Mouse (Mus musculus) gastrocnemius, postnatal 36 days (tissue): ENCODE results near the gene Pcbp1. TPM values are rescaled to one million over a fixed set of nuclear protein-coding genes. Genes with fewer than 3 reads are reported as not detected.
"Not testable (repeated sequence)": the region's sequence is repeated elsewhere in the genome, so short reads cannot be mapped to it uniquely, and the experiment has no call there.

Source experiments
- DNase-seq, 2 experiments: peaks; one replicate each; pipeline ENCODE4 v3.0.0; 2022
- intact Hi-C: fragments of 180-260 bp; cut with DNase I; formaldehyde crosslinking; loops from one replicate; pipeline ENCODE4 v1.15.1; 2025
- long read RNA-seq, 2 experiments: library from polyadenylated mRNA; stranded (forward); transcript quantifications; one replicate each; pipeline ENCODE4 v2.0.0; 2021
- total RNA-seq, 2 experiments: library from RNA; stranded (reverse); gene quantifications; 2 replicates each; pipeline ENCODE4 v1.2.3; 2021

Pcbp1 gene
- 100 to 1,000 TPM; 102 to 112 TPM for total RNA-seq
- long read RNA-seq, experiment 1, transcript Pcbp1-201 (1 exons, 1,830 nt): major isoform, 98 of 99 reads
- long read RNA-seq, experiment 1, partial matches to known transcripts: 0 of 99 reads
- long read RNA-seq, experiment 1, other reads (novel, unspliced or antisense): 1 of 99 reads
- long read RNA-seq, experiment 2, transcript Pcbp1-201 (1 exons, 1,830 nt): major isoform, 127 of 127 reads
- long read RNA-seq, experiment 2, partial matches to known transcripts: 0 of 127 reads
- long read RNA-seq, experiment 2, other reads (novel, unspliced or antisense): 0 of 127 reads

GRCm38 (mm10) chr6:86526032-86526960 is at the start of gene Pcbp1:
Gene Pcbp1, minus strand, starts transcription at chr6:86526321.
- intact Hi-C loops: loop anchor here (1.0 kb wide), 1 partner anchor 54 kb away; no protein-coding TSS in a partner anchor
- peak; percentile 95 to 97 for DNase-seq

DNA sequence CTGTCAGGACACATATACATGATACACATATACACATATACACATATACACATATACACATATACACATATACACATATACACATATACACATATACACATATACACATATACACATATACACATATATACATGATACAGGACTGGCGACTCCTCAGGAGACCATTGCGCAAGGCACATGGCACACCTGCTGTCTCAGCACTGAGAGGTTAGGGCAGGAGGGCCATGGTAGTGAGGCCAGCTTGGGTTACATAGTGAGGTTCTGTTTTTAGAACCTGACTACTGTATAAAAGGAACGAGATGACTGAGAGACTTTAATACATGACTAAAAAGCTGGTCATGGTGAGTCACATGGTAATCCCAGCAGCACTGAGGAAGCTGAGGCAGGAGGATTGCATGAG is 48.4 kb upstream of the Pcbp1 start:
- intact Hi-C loops: no loop called here
- DNase-seq: no peak

DNA sequence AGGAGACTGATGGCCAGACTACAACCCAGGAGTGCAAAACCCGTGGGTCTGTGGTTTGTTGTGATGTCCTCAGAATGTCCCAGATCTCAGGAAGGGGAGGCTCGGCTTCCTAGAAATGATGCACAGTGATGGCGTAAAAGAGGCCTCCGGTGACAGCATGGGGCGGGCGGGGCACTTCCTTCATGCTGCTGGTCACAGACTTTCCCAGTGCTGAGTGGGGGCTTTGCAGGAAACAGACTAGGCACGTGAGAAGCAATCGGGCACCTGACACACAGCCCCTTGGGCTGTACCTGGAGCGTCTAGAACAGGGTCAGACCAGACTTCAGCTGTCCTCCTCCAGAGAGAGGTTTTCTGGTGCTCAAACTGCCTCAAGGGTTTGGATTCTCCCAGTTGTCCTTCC is 44.7 kb upstream of the Pcbp1 start:
- intact Hi-C loops: no loop called here
- no peak for DNase-seq

DNA sequence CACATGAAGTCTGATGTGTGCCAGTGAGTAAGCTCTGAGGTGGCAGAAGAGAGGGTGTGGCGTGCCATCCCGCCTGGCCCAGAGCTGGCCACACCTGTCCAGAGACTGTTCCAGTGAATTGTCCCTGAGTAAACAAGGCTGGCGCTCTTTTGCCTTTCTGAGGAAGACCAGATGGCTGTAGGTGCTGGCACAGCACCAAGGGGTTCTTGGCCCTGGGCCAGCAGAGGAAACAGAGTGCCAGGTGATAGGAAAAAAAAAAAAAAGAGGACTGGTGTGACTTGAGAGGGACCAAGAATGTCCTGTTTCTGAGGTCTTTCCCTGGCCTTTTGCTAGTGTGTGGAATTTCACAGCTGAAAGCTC is 43.3 kb upstream of the Pcbp1 start:
- no peak for DNase-seq
- intact Hi-C loops: no loop called here

DNA sequence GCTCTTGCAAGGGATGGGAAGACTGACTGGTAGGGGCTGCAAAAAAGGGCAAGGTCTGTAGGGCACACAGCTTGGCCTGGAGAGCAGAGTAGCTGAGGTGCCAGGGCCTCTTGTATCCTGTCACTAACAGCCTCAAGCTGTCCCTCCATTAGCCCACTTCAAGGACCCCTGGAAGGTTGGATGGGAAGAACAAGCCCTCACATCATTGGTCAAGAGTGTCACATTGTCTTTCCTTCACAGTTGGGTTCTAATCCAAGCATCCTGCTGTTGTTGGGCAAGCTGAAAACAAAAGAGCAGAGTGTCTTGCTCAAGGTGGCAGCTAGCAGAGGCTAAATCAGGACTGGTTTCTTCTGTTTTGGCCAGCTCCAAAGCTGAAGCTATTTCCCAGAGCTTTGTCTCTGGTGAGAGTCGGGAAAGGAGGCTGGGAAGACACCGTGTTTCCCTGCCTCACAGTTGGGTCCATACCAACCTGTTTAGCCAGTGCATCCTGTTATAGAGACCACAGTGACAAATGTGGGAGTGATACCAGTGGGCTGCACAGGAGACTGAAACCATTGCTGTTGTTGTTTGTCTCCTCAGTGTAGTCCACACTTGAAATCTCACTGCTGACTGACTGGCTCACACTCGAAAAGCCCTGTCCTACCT is 42.8 kb upstream of the Pcbp1 start:
- intact Hi-C loops: no loop called here
- no peak for DNase-seq

GRCm38 (mm10) chr6:86565782-86566181 is 39.7 kb upstream of the Pcbp1 start:
- no peak for DNase-seq
- intact Hi-C loops: no loop called here

- intact Hi-C loops, DNase-seq: not testable (repeated sequence)
These were observed 31.1 kb upstream of the Pcbp1 start for GRCm38 (mm10) chr6:86557182-86557581.

DNA sequence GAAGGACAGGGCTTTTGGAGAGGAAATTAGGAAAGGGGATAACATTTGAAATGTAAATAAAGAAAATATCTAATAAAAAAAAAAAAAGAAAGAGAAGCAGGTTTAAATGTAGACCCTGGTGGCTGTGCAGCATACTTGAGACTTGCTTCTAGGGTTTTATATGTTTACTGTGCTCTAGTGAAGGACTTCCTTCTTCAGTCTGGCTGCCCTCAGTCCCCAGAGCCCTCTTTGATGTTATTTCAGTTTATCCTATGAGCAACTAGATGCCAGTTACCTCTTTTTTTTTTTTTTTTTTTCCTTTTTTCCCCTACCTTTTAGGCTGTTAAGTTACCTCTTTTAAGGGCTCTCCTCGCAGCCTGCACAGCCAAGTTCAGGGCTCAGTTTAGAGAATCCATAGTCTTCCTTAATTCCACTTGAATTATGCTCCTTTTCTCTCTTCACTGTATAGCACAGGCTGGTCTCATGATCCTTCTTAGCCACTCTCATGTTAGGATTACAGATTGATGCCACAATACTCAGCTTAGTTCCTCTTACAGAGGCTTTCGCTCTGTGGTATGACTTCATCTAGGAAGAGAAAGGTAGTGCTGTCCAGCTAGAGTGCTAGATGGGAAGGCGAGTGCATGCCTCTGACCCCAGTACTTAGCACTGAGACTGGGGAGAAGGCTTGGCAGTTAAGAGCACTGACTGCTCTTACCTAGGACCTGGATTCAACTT is 30.4 kb upstream of the Pcbp1 start:
- intact Hi-C loops: no loop called here
- DNase-seq: no peak

DNA sequence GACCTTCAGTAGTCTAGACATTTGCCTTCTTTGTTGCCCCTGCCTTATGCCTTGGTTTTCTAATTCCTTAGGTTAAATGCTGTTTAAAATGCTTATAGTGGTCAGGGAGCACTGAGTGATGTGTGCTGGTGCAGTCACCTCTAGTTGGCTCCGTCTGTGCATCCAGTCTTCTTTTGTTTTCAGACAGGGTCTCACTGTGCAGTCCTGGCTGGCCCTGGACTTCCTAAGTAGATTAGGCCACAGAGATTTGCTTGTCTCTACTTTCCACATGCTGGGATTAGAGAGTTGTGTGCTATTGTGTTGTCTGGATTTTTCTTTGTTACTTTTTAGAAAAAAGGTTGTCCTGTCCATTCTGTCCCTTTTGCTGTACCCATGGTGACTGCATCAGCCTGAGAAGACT is 24.5 kb upstream of the Pcbp1 start:
- intact Hi-C loops: loop anchor here (2.0 kb wide), 1 partner anchor 86 kb away; no protein-coding TSS in a partner anchor
- no peak for DNase-seq

DNA sequence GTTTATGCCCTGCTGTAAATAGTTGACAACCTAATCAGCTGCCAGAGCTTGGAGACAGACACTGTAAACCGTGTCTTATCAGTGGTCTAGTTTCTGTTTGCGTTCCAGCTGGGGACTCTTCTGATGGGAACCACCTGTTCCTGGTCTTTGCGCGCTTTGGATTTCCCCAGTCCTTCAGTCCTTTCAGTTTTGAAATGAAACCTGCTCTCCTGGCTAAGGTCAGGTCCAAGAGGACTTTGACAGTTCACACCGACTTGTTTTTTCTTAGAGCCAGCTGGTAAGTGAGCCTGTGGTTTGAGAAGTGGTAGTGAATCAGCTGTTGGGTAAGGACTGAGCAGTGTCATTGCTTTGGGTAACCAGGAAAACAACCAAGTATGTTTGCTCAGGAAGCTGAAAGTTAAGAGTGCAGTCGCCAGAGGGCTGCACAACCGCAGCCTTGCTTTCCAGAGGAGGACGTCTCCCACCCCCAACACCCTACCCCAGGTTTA is 21.8 kb upstream of the Pcbp1 start:
- intact Hi-C loops: loop anchor here (5.0 kb wide), 1 partner anchor 119 kb away; the partner anchor contains the start of gene Mxd1
- no peak for DNase-seq

DNA sequence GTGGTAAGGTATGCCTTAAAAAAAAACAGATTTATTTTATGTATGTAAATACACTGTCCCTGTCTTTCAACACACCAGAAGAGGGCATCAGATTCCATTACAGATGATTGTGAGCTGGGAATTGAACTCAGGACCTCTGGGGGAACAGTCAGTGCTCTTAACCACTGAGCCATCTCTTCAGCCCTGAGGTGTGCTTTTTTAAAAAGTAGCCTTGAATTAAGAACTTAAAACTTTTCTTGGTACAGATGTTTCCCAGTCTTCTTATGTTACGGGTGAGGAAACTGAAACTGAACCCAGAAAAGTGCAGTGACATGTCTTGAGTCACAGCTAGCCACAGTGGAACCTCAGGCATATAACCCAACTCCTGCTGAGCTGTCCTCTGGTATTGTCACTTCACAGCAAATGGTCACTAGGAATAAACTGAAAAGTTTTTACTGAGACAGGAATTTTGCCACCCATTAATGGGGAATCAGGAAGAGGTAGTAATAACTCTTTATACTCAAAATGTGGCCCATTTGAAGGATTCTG is 21.2 kb upstream of the Pcbp1 start:
- DNase-seq: no peak
- intact Hi-C loops: loop anchor here (5.0 kb wide), 1 partner anchor 120 kb away; the partner anchor contains the start of gene Mxd1

GRCm38 (mm10) chr6:86545236-86545635 is 19.1 kb upstream of the Pcbp1 start:
- intact Hi-C loops: loop anchor here (5.0 kb wide), 1 partner anchor 122 kb away; the partner anchor contains the start of gene Mxd1
- no peak for DNase-seq

GRCm38 (mm10) chr6:86543869-86544268 is 17.7 kb upstream of the Pcbp1 start:
- no peak for DNase-seq
- intact Hi-C loops: no loop called here

DNA sequence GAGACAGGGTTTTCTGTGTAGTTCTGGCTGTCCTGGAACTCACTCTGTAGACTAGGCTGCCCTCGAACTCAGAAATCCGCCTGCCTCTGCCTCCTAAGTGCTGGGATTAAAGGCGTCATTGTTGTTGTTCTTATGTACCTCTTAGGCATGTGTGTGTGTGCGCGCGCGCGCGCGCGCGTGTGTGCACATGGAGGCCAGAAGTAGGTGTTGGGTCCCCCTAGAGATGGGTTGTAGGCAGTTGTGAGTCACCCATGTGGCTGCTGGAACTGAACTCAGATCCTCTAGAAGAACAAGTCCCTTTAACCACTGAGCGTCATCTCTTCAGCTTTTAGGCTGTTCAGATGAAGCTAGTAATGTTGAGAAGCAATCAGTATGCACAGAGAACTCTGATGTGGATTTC is 16.9 kb upstream of the Pcbp1 start:
- intact Hi-C loops: no loop called here
- DNase-seq: no peak

DNA sequence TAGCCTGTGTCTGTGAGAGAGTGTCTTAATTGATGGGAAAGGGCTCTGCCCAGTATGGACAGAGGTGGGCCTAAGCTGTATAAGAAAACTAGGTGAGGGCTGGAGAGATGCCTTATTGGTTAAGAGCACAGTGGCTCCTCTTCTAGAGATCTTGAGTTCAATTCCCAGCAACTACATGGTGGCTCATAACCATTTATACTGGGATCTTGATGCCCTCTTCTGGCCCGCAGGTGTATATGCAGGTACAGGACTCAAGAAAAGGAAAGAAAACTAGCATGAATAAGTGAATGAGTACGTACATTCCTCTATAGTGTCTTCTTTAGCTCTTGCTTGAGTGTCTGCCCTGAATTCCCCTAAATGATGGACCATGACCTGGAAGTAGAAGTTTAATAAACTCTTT is 15.5 kb upstream of the Pcbp1 start:
- intact Hi-C loops: no loop called here
- DNase-seq: no peak

- intact Hi-C loops: no loop called here
- no peak for DNase-seq
These were observed 2.3 kb upstream of the Pcbp1 start for GRCm38 (mm10) chr6:86528451-86528785.

- no peak for DNase-seq
- intact Hi-C loops: no loop called here
These were observed 1.8 kb upstream of the Pcbp1 start for GRCm38 (mm10) chr6:86527766-86528450.

GRCm38 (mm10) chr6:86526961-86527740 is 1.0 kb upstream of the Pcbp1 start:
- intact Hi-C loops: loop anchor here (1.0 kb wide), 1 partner anchor 55 kb away; no protein-coding TSS in a partner anchor
- peak; percentile 69 to 91 for DNase-seq
